Mouse (Mus musculus): ENCODE measurements around the gene Epn3.

DNA sequence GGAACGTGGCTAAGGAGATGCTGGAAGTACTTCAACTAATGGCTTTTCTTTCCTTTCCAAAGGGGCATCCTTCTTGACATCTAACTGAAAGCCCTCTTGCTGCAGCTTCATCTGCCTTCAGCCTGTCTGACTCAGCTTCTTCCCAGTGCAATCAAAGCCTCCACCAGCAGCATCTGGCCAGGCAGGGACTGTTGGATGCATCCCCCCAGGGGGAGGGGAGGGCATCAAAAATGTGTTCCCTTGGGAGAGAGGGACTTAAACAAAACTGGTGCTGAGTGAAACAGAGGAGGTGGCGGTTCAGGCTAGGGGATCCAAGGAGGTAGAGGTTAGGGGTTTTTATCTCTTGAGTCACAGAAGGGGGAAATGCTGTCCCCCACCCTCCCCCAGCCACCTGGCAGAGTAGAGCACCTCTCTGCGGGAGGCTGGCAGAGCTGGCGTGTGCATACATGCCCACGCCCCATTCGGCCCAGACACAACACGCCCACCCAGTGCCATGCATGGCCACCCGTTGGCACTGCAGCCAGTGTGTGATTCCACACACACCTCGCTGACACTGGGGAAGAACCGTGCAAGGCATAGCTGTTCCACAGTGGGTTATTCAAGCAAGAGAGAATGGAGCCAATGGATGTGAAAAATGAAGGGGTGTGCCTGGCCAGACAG lies 44.5 kb downstream of the Epn3 start:
- TF ChIP-seq CTCF (IDR thresholded peaks at IDR 0.05; ENCODE audit: low read depth) (no peak), EP300 (IDR thresholded peaks at IDR 0.05; ENCODE audit: low read depth) (no peak)
